ENCODE assay signal across 21 mouse cellular contexts in genomic region chr16:18096348-18096747, GRCm38 (mm10). TPM values are rescaled to one million over a fixed set of nuclear protein-coding genes. Genes with fewer than 3 reads are reported as not detected.
DNase-seq lines count a peak whose midpoint lies in the region; ATAC-seq and TF ChIP-seq lines count a peak whose summit lies in the region.
"Had no signal": no experiment of that assay in that cellular context is flagged by ENCODE, and none has a peak within 500 bp of the region (broad histone marks: within the 10 kb centered on the region; RNA-seq: fewer than 3 reads in every experiment).

No protein-coding gene starts in this region.

- TF ChIP-seq EP300 in heart, postnatal 0 days (IDR thresholded peaks at IDR 0.05; ENCODE audit: low read depth) = no peak

- H3K4me3 ChIP-seq in heart, postnatal 0 days (ENCODE audit: low read depth, low read length) = no peak overlapping the region
- no peak overlapping the region for H3K4me3 ChIP-seq in lung, embryonic 14.5 days (ENCODE audit: low read depth, low read length)
- H3K4me3 ChIP-seq: heart, embryonic 12.5 days; hindbrain, embryonic 15.5 days; liver, embryonic 12.5 days; midbrain, embryonic 15.5 days had no signal

- no peaks in the 10 kb centered on the region for H3K36me3 ChIP-seq in heart, postnatal 0 days (replicated peaks; ENCODE audit: control insufficient read depth, insufficient read depth, low read length)
- H3K36me3 ChIP-seq in lung, embryonic 14.5 days (ENCODE audit: insufficient read depth) = no peaks in the 10 kb centered on the region
- H3K36me3 ChIP-seq: heart, embryonic 12.5 days; hindbrain, embryonic 15.5 days; liver, embryonic 12.5 days; midbrain, embryonic 15.5 days had no signal

- peak; percentile 87; the same call in 1 of the 2 replicates for ATAC-seq in heart, postnatal 0 days (ENCODE audit: insufficient read depth, low read depth)
- ATAC-seq in lung, embryonic 14.5 days (ENCODE audit: insufficient read depth) = no peak
- ATAC-seq: activated CD4-positive, CD25-positive, alpha-beta regulatory T cell, adult 4 months; liver, embryonic 12.5 days; midbrain, embryonic 15.5 days had no signal

- no peaks in the 10 kb centered on the region for H3K27me3 ChIP-seq in heart, postnatal 0 days (ENCODE audit: control insufficient read depth, insufficient read depth, low read length)
- no peaks in the 10 kb centered on the region for H3K27me3 ChIP-seq in lung, embryonic 14.5 days (ENCODE audit: insufficient read depth, low read length)
- H3K27me3 ChIP-seq: hindbrain, embryonic 15.5 days; liver, embryonic 12.5 days; midbrain, embryonic 15.5 days had no signal

- 0 out of 2 replicates have a peak, but pooled peaks cover 5% of the 10 kb centered on the region for H3K4me1 ChIP-seq in heart, postnatal 0 days (ENCODE audit: control insufficient read depth, insufficient read depth)
- no peaks in the 10 kb centered on the region for H3K4me1 ChIP-seq in lung, embryonic 14.5 days (ENCODE audit: insufficient read depth)
- H3K4me1 ChIP-seq: hindbrain, embryonic 15.5 days; liver, embryonic 12.5 days; midbrain, embryonic 15.5 days had no signal

- H3K9ac ChIP-seq in heart, postnatal 0 days (replicated peaks; ENCODE audit: low read depth, low read length) = no peak overlapping the region
- H3K9ac ChIP-seq in lung, embryonic 14.5 days = no peak overlapping the region
- H3K9ac ChIP-seq: heart, embryonic 12.5 days; hindbrain, embryonic 15.5 days; liver, embryonic 12.5 days; midbrain, embryonic 15.5 days had no signal

- intact Hi-C loops in left cerebral cortex, postnatal 10 days (cut with DNase I) = no loop called here

- 25% methylated on average over 5 of the region's 5 CpGs for WGBS in heart, postnatal 0 days
- WGBS in lung, embryonic 14.5 days = 29% methylated on average over 5 of the region's 5 CpGs

- no peak for TF ChIP-seq CTCF in heart, postnatal 0 days (IDR thresholded peaks at IDR 0.05; ENCODE audit: low read depth)
- TF ChIP-seq CTCF in lung, embryonic 14.5 days (IDR thresholded peaks at IDR 0.05; ENCODE audit: low read depth) = no peak

- no peak overlapping the region for H3K4me2 ChIP-seq in heart, postnatal 0 days (ENCODE audit: low read depth, low read length)
- no peak overlapping the region for H3K4me2 ChIP-seq in lung, embryonic 14.5 days
- H3K4me2 ChIP-seq: heart, embryonic 12.5 days; hindbrain, embryonic 15.5 days; liver, embryonic 12.5 days; midbrain, embryonic 15.5 days had no signal

- H3K27ac ChIP-seq in heart, postnatal 0 days (ENCODE audit: low read depth) = no peak overlapping the region
- H3K27ac ChIP-seq in lung, embryonic 14.5 days (ENCODE audit: low read depth) = no peak overlapping the region
- H3K27ac ChIP-seq: hindbrain, embryonic 15.5 days; liver, embryonic 12.5 days; midbrain, embryonic 15.5 days had no signal

- DNase-seq in heart, postnatal 0 days (ENCODE audit: low spot score) = peak; percentile 63
- DNase-seq in heart, adult 9 months (ENCODE audit: low spot score in 2 of 2) = no peak
- peak; percentile 36 for DNase-seq in lung, embryonic 14.5 days
- DNase-seq in lung, postnatal 25 days (ENCODE audit: low spot score) = no peak
- DNase-seq in 3134 (ENCODE audit: extremely low read depth, insufficient read length, low spot score) (peak; percentile 85), NIH3T3 (ENCODE audit: low read depth) (peak; percentile 85), liver (no peak)
- DNase-seq in left cerebral cortex, postnatal 10 days (ENCODE audit: extremely low spot score in 1 of 2, low spot score in 2 of 2) = no peak
- DNase-seq: adrenal gland, postnatal 25 days; cerebellum, adult 8-10 months; embryo, embryonic 11 days; gastrocnemius, postnatal 10 days; kidney, adult 11 months; layer of hippocampus, adult 9-11 months; lung, postnatal 36 days; right cerebral cortex, postnatal 25 days had no signal

- H3K9me3 ChIP-seq in heart, postnatal 0 days (replicated peaks; ENCODE audit: control insufficient read depth, low read length) = 0 out of 2 replicates have a peak, but pooled peaks cover 4% of the 10 kb centered on the region
- H3K9me3 ChIP-seq in lung, embryonic 14.5 days (ENCODE audit: low read depth, low read length) = peaks cover 3% of the 10 kb centered on the region; the same call in 1 of the 2 replicates
- H3K9me3 ChIP-seq: hindbrain, embryonic 15.5 days; midbrain, embryonic 15.5 days had no signal

RNA-seq across cellular contexts. Expression of gene Prodh, which starts 6.3 kb away (rescaled TPM):
- 9.5 and 24.4 TPM in 2 replicates for total RNA-seq in heart, postnatal 0 days (2014; rRNA removed; ENCODE audit: low replicate concordance)
- 4.2 and 5.5 TPM in 2 replicates for polyA plus RNA-seq in heart, postnatal 0 days (2015; fragmentation: Nextera tagmentation; extraction: Ambion mirVana)
- 14.8 and 17.5 TPM in 2 replicates for polyA plus RNA-seq in lung, embryonic 14.5 days (2014; fragmentation: Nextera tagmentation; extraction: Ambion mirVana)
- 10 to 100 TPM; 13.5 to 19.5 TPM for total RNA-seq in left cerebral cortex, postnatal 10 days (2021)

RNA-seq across cellular contexts. Expression of gene Rtn4r, which starts 31.1 kb away (rescaled TPM):
- total RNA-seq in heart, postnatal 0 days (2014; rRNA removed; ENCODE audit: low replicate concordance) = 1.9 and 6.3 TPM in 2 replicates
- 0.34 and 1.5 TPM in 2 replicates for polyA plus RNA-seq in heart, postnatal 0 days (2015; fragmentation: Nextera tagmentation; extraction: Ambion mirVana)
- 1.3 and 1.7 TPM in 2 replicates for polyA plus RNA-seq in lung, embryonic 14.5 days (2014; fragmentation: Nextera tagmentation; extraction: Ambion mirVana)
- 10 to 100 TPM; 73.2 to 82.6 TPM for total RNA-seq in left cerebral cortex, postnatal 10 days (2021)
- total RNA-seq: adrenal gland, postnatal 25 days had no signal
- polyA plus RNA-seq: activated CD4-positive, CD25-positive, alpha-beta regulatory T cell, adult 4 months had no signal

RNA-seq across cellular contexts. Expression of gene Dgcr6, which starts 43.7 kb away (rescaled TPM):
- total RNA-seq in heart, postnatal 0 days (2014; rRNA removed; ENCODE audit: low replicate concordance) = 23.0 and 36.6 TPM in 2 replicates
- polyA plus RNA-seq in heart, postnatal 0 days (2015; fragmentation: Nextera tagmentation; extraction: Ambion mirVana) = 83.5 and 94.3 TPM in 2 replicates
- 93.8 and 97.3 TPM in 2 replicates for polyA plus RNA-seq in lung, embryonic 14.5 days (2014; fragmentation: Nextera tagmentation; extraction: Ambion mirVana)
- total RNA-seq in left cerebral cortex, postnatal 10 days (2021) = 100 to 1,000 TPM; 111 to 120 TPM

Comparison
In these comparisons a context has a peak if more than half of its experiments do, and no peak if none do; other contexts are left out.
1. DNase-seq: peak in heart, postnatal 0 days (single experiment), lung, embryonic 14.5 days (single experiment), 3134 (single experiment) and NIH3T3 (single experiment); none in heart, adult 9 months (0 of 2), lung, postnatal 25 days (single experiment), liver (single experiment) and left cerebral cortex, postnatal 10 days (0 of 2).
2. RNA of gene Rtn4r, which starts 31.1 kb away (total RNA-seq): 73.2 to 82.6 TPM in left cerebral cortex, postnatal 10 days; 1.9 to 6.3 TPM in heart, postnatal 0 days; every median in the first group is over 10 times any median in the second.